In the genomic region with DNA sequence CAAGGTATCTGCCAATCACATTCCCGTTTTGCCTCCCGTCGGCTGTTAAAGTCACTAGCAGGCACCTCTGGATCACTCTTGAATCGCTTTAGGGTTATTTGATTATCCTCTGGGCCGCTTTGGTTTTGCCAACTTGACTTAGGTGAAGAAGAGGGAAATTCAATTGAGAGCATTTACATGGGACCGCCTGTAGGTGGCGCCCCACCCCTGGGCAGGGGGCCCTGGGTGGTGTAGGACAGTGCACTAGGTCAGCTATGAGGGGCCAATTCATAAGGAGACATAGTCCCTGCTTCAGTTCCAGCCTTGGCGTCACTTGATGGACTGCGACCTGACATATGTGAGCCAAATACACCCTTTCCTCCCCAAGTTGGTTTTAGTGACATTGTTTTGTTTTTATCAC, we compare ENCODE assay signal across 10 mouse cellular contexts. TPM values are rescaled to one million over a fixed set of nuclear protein-coding genes. Genes with fewer than 3 reads are reported as not detected.
A peak's percentile ranks its signal among the peaks of the same experiment; 100 is the strongest.
DNase-seq lines count a peak whose midpoint lies in the region; ATAC-seq and TF ChIP-seq lines count a peak whose summit lies in the region.
"Had no signal": no experiment of that assay in that cellular context is flagged by ENCODE, and none has a peak within 500 bp of the region (broad histone marks: within the 10 kb centered on the region; RNA-seq: fewer than 3 reads in every experiment).

No protein-coding gene starts in this region.

- no peaks in the 10 kb centered on the region for H3K27me3 ChIP-seq in intestine, postnatal 0 days (replicated peaks; ENCODE audit: control insufficient read depth, insufficient read depth, low read length)
- H3K27me3 ChIP-seq in intestine, embryonic 15.5 days (replicated peaks), result no peaks in the 10 kb centered on the region
- H3K27me3 ChIP-seq in CH12.LX (replicated peaks), result no peaks in the 10 kb centered on the region
- no peaks in the 10 kb centered on the region for H3K27me3 ChIP-seq in lung, embryonic 14.5 days (ENCODE audit: insufficient read depth, low read length)
- H3K27me3 ChIP-seq: embryonic facial prominence, embryonic 12.5 days; limb, embryonic 15.5 days had no signal

- TF ChIP-seq CTCF in intestine, postnatal 0 days (IDR thresholded peaks at IDR 0.05; ENCODE audit: low read depth), result peak; percentile 77
- TF ChIP-seq CTCF in CH12.LX (conservative IDR thresholded peaks at IDR 0.05 in 1 of 2, IDR thresholded peaks at IDR 0.05 in 1 of 2; ENCODE audit: low read depth in 2 of 2, low read length in 2 of 2), result peak; percentile 76 to 96
- peak; percentile 77 for TF ChIP-seq CTCF in lung, embryonic 14.5 days (IDR thresholded peaks at IDR 0.05; ENCODE audit: low read depth)

- no peak overlapping the region for H3K4me2 ChIP-seq in intestine, postnatal 0 days (replicated peaks; ENCODE audit: low read depth)
- no peak overlapping the region for H3K4me2 ChIP-seq in intestine, embryonic 15.5 days (replicated peaks)
- H3K4me2 ChIP-seq in CH12.LX (ENCODE audit: insufficient read depth, low read depth, poor library complexity, severe bottlenecking), result no peak overlapping the region
- H3K4me2 ChIP-seq in lung, embryonic 14.5 days, result no peak overlapping the region
- H3K4me2 ChIP-seq: embryonic facial prominence, embryonic 12.5 days; limb, embryonic 15.5 days had no signal

- no peak for DNase-seq in CH12.LX (ENCODE audit: extremely low read depth)
- DNase-seq in adrenal gland, postnatal 36 days, result peak; percentile 57 to 83
- peak; percentile 37 for DNase-seq in lung, embryonic 14.5 days
- peak; percentile 79 for DNase-seq in testis, postnatal 10 days (ENCODE audit: low spot score)
- DNase-seq in left cerebral cortex, postnatal 4 days, result no peak

- H3K27ac ChIP-seq in intestine, postnatal 0 days (ENCODE audit: low read depth, low read length), result no peak overlapping the region
- no peak overlapping the region for H3K27ac ChIP-seq in intestine, embryonic 15.5 days
- H3K27ac ChIP-seq in CH12.LX (ENCODE audit: insufficient read depth, low read depth), result no peak overlapping the region
- no peak overlapping the region for H3K27ac ChIP-seq in lung, embryonic 14.5 days (ENCODE audit: low read depth)
- H3K27ac ChIP-seq: embryonic facial prominence, embryonic 12.5 days; limb, embryonic 15.5 days had no signal

- WGBS in intestine, postnatal 0 days, result 47% methylated on average over 9 of the region's 9 CpGs
- 47% methylated on average over 9 of the region's 9 CpGs for WGBS in intestine, embryonic 15.5 days
- 46% methylated on average over 9 of the region's 9 CpGs for WGBS in lung, embryonic 14.5 days

- dilution Hi-C loops in CH12.LX (cut with MboI; ENCODE audit: extremely low pct_ligation_motif_present, extremely low pct_unique_long_range_greater_than_20kb, low sequenced_read_pairs), result no loop called here

- no peaks in the 10 kb centered on the region for H3K36me3 ChIP-seq in intestine, postnatal 0 days (ENCODE audit: control insufficient read depth, insufficient read depth)
- H3K36me3 ChIP-seq in intestine, embryonic 15.5 days, result no peaks in the 10 kb centered on the region
- peaks cover 2 to 6% of the 10 kb centered on the region in 2 experiments for H3K36me3 ChIP-seq in CH12.LX (replicated peaks in 1 of 2; ENCODE audit: control insufficient read depth in 1 of 2, insufficient read depth in 1 of 2, low read length in 1 of 2)
- H3K36me3 ChIP-seq in lung, embryonic 14.5 days (ENCODE audit: insufficient read depth), result no peaks in the 10 kb centered on the region
- H3K36me3 ChIP-seq: embryonic facial prominence, embryonic 12.5 days; limb, embryonic 15.5 days had no signal

- peak; percentile 98 for TF ChIP-seq RAD21 in CH12.LX (IDR thresholded peaks at IDR 0.05; ENCODE audit: low read depth, low read length)

- no peak for ATAC-seq in intestine, postnatal 0 days
- no peak for ATAC-seq in intestine, embryonic 15.5 days
- ATAC-seq in lung, embryonic 14.5 days (ENCODE audit: insufficient read depth), result no peak
- ATAC-seq in erythroblast, adult 5-6 weeks (replicated peaks; ENCODE audit: low FRiP score, poor library complexity, severe bottlenecking), result no peak

- TF ChIP-seq POLR2A in CH12.LX (IDR thresholded peaks at IDR 0.05; ENCODE audit: low read depth, low read length), result no peak

- in situ Hi-C loops in CH12.LX (cut with MboI; ENCODE audit: low pct_ligation_motif_present, low pct_unique_long_range_greater_than_20kb, low sequenced_read_pairs), result loop anchor here (5.0 to 10.0 kb wide), 2 partner anchors 40 to 428 kb away; no protein-coding TSS in a partner anchor

- intact Hi-C loops in left cerebral cortex, postnatal 4 days (cut with DNase I), result no loop called here

- no peak overlapping the region for H3K9ac ChIP-seq in intestine, postnatal 0 days (ENCODE audit: low read depth, low read length)
- H3K9ac ChIP-seq in intestine, embryonic 15.5 days, result no peak overlapping the region
- H3K9ac ChIP-seq in CH12.LX (ENCODE audit: insufficient read depth, low read depth), result no peak overlapping the region
- no peak overlapping the region for H3K9ac ChIP-seq in lung, embryonic 14.5 days
- H3K9ac ChIP-seq: embryonic facial prominence, embryonic 12.5 days; limb, embryonic 15.5 days had no signal

- no peak overlapping the region for H3K4me3 ChIP-seq in intestine, postnatal 0 days (ENCODE audit: low read depth, low read length)
- no peak overlapping the region for H3K4me3 ChIP-seq in intestine, embryonic 15.5 days (replicated peaks)
- H3K4me3 ChIP-seq in CH12.LX (replicated peaks in 1 of 3; ENCODE audit: low read depth in 2 of 3, low read length in 2 of 3, poor library complexity in 1 of 3), result no peak overlapping the region
- no peak overlapping the region for H3K4me3 ChIP-seq in lung, embryonic 14.5 days (ENCODE audit: low read depth, low read length)
- H3K4me3 ChIP-seq: embryonic facial prominence, embryonic 12.5 days; limb, embryonic 15.5 days had no signal

- no peak for TF ChIP-seq EP300 in CH12.LX (IDR thresholded peaks at IDR 0.05; ENCODE audit: low read length)

- H3K79me2 ChIP-seq in CH12.LX (replicated peaks; ENCODE audit: control insufficient read depth, extremely low read depth, insufficient read depth, poor library complexity, severe bottlenecking), result no peaks in the 10 kb centered on the region

- no peaks in the 10 kb centered on the region for H3K9me3 ChIP-seq in intestine, postnatal 0 days (ENCODE audit: control insufficient read depth)
- H3K9me3 ChIP-seq in intestine, embryonic 15.5 days, result no peaks in the 10 kb centered on the region
- peaks cover 5% of the 10 kb centered on the region for H3K9me3 ChIP-seq in CH12.LX (replicated peaks; ENCODE audit: low read length)
- no peaks in the 10 kb centered on the region for H3K9me3 ChIP-seq in lung, embryonic 14.5 days (ENCODE audit: low read depth, low read length)
- H3K9me3 ChIP-seq: embryonic facial prominence, embryonic 12.5 days; limb, embryonic 15.5 days had no signal

- H3K4me1 ChIP-seq in intestine, postnatal 0 days (replicated peaks; ENCODE audit: control insufficient read depth, insufficient read depth, low read length), result no peaks in the 10 kb centered on the region
- H3K4me1 ChIP-seq in intestine, embryonic 15.5 days (replicated peaks), result no peaks in the 10 kb centered on the region
- peaks cover 3 to 7% of the 10 kb centered on the region in 2 experiments; a peak in 3 of 4 replicates for H3K4me1 ChIP-seq in CH12.LX (ENCODE audit: control insufficient read depth in 1 of 2, insufficient read depth in 2 of 2)
- no peaks in the 10 kb centered on the region for H3K4me1 ChIP-seq in lung, embryonic 14.5 days (ENCODE audit: insufficient read depth)
- H3K4me1 ChIP-seq: embryonic facial prominence, embryonic 12.5 days; limb, embryonic 15.5 days had no signal

TF ChIP-seq in CH12.LX, 34 proteins besides CTCF, POLR2A, EP300 and RAD21:
- TF ChIP-seq SMC3 (IDR thresholded peaks at IDR 0.05; ENCODE audit: low read depth, low read length), result peak; percentile 92
- TF ChIP-seq ZKSCAN1 (IDR thresholded peaks at IDR 0.05; ENCODE audit: borderline replicate concordance, low read depth, low read length), result no peak
- TF ChIP-seq ZC3H11A (IDR thresholded peaks at IDR 0.05; ENCODE audit: low read depth, low read length), result peak; percentile 86
- 0 out of 2 replicates have a peak, but pooled peaks have one; percentile 56 for TF ChIP-seq MAZ (IDR thresholded peaks at IDR 0.05; ENCODE audit: low read depth, low read length)
- peak; percentile 33; the same call in 1 of the 2 replicates for TF ChIP-seq NELFE (IDR thresholded peaks at IDR 0.05; ENCODE audit: low read depth, low read length)
- TF ChIP-seq MAX (IDR thresholded peaks at IDR 0.05; ENCODE audit: low read length), result no peak
- TF ChIP-seq IRF4 (IDR thresholded peaks at IDR 0.05; ENCODE audit: low read depth, low read length), result peak; percentile 64

RNA-seq across cellular contexts. Expression of a gene that starts 10.0 kb away (rescaled TPM):
- polyA plus RNA-seq in intestine, postnatal 0 days (2015; fragmentation: Nextera tagmentation; extraction: Ambion mirVana), result 1.6 and 1.8 TPM in 2 replicates
- 3.4 and 4.0 TPM in 2 replicates for polyA plus RNA-seq in intestine, embryonic 15.5 days (2015; fragmentation: Nextera tagmentation; extraction: Ambion mirVana)
- total RNA-seq in CH12.LX (2012; rRNA removed) (16.3 and 21.1 TPM in 2 replicates), CH12.LX (2014; rRNA removed) (9.9 and 12.3 TPM in 2 replicates)
- polyA plus RNA-seq in CH12.LX (2012; ENCODE audit: insufficient read length, low read depth), result 40.5 and 44.2 TPM in 2 replicates
- 10 to 100 TPM; 21.9 to 27.4 TPM for total RNA-seq in adrenal gland, postnatal 36 days (2021)
- 5.5 and 8.7 TPM in 2 replicates for polyA plus RNA-seq in lung, embryonic 14.5 days (2014; fragmentation: Nextera tagmentation; extraction: Ambion mirVana)
- 11.3 and 19.4 TPM in 2 replicates for total RNA-seq in erythroblast, adult 5-6 weeks (2015; ENCODE audit: low replicate concordance)
- 6.0 and 17.7 TPM in 2 replicates for total RNA-seq in erythroblast, adult 5-6 weeks (2017; ENCODE audit: low replicate concordance)
- total RNA-seq in left cerebral cortex, postnatal 4 days (2021), result 1 to 10 TPM; 9.4 to 9.6 TPM

RNA-seq across cellular contexts. Expression of a gene that starts 10.1 kb away (rescaled TPM):
- polyA plus RNA-seq in intestine, postnatal 0 days (2015; fragmentation: Nextera tagmentation; extraction: Ambion mirVana), result 4.7 and 4.9 TPM in 2 replicates
- polyA plus RNA-seq in intestine, embryonic 15.5 days (2015; fragmentation: Nextera tagmentation; extraction: Ambion mirVana), result 6.8 and 8.3 TPM in 2 replicates
- total RNA-seq in CH12.LX (2012; rRNA removed) (17.1 and 19.1 TPM in 2 replicates), CH12.LX (2014; rRNA removed) (23.0 and 23.7 TPM in 2 replicates)
- polyA plus RNA-seq in CH12.LX (2012; ENCODE audit: insufficient read length, low read depth), result 6.0 and 6.4 TPM in 2 replicates
- total RNA-seq in adrenal gland, postnatal 36 days (2021), result 10 to 100 TPM in 1 of 2 experiments, 1 to 10 TPM in 1; 7.0 to 12.0 TPM
- 5.5 and 5.7 TPM in 2 replicates for polyA plus RNA-seq in lung, embryonic 14.5 days (2014; fragmentation: Nextera tagmentation; extraction: Ambion mirVana)
- 0.42 TPM in 1 of 2 replicates, not detected in the other for total RNA-seq in erythroblast, adult 5-6 weeks (2015; ENCODE audit: low replicate concordance)
- 0.42 and 0.85 TPM in 2 replicates for total RNA-seq in erythroblast, adult 5-6 weeks (2017; ENCODE audit: low replicate concordance)
- total RNA-seq in left cerebral cortex, postnatal 4 days (2021), result 10 to 100 TPM; 11.1 to 13.0 TPM

Comparison
In these comparisons a context has a peak if more than half of its experiments do, and no peak if none do; other contexts are left out.
1. DNase-seq: peak in adrenal gland, postnatal 36 days (2 of 2), lung, embryonic 14.5 days (single experiment) and testis, postnatal 10 days (single experiment); none in CH12.LX (single experiment) and left cerebral cortex, postnatal 4 days (single experiment).
2. RNA of a gene that starts 10.1 kb away (total RNA-seq): 17.1 to 23.7 TPM in CH12.LX, 11.1 to 13.0 TPM in left cerebral cortex, postnatal 4 days and 7.0 to 12.0 TPM in adrenal gland, postnatal 36 days; 0.42 to 0.85 TPM in erythroblast, adult 5-6 weeks; every median in the first group is over 4 times any median in the second.
3. Peak in every context shown above with its lines, with median percentiles within 50 percentile points of each other: CTCF ChIP-seq.